Mouse (Mus musculus) liver, embryonic 15.5 days (tissue): ENCODE results near the gene Spns2. TPM values are rescaled to one million over a fixed set of nuclear protein-coding genes. Genes with fewer than 3 reads are reported as not detected.

ENCODE experiments used
- ATAC-seq: fragments of 200-750 bp; cut with Nextera tagmentation; 2 replicates; pipeline ENCODE4 v1.8.0; 2017; ENCODE audit warnings: moderate number of reproducible peaks, mild to moderate bottlenecking, moderate library complexity; ENCODE audit not compliant: insufficient read depth
- H3K27ac ChIP-seq: fragments of 300-500 bp; sonication (generic); replicated peaks from 2 replicates; pipeline ENCODE4 v1.5.1; 2015; ENCODE audit warnings: mild to moderate bottlenecking, inconsistent platforms
- H3K27me3 ChIP-seq: fragments of 300-500 bp; sonication (generic); 2 replicates; pipeline ENCODE4 v1.6.1; 2015; ENCODE audit warnings: mild to moderate bottlenecking, inconsistent platforms
- H3K36me3 ChIP-seq: fragments of 300-500 bp; sonication (generic); replicated peaks from 2 replicates; pipeline ENCODE4 v1.6.1; 2015; ENCODE audit warnings: moderate library complexity, mild to moderate bottlenecking, inconsistent platforms
- H3K4me1 ChIP-seq: fragments of 300-500 bp; sonication (generic); replicated peaks from 2 replicates; pipeline ENCODE4 v1.6.1; 2015; ENCODE audit warnings: inconsistent platforms
- H3K4me2 ChIP-seq: fragments of 300-500 bp; sonication (generic); 2 replicates; pipeline ENCODE4 v1.6.1; 2015; ENCODE audit warnings: moderate library complexity, mild to moderate bottlenecking, inconsistent platforms
- H3K4me3 ChIP-seq: fragments of 300-500 bp; sonication (generic); replicated peaks from 2 replicates; pipeline ENCODE4 v1.5.1; 2015; ENCODE audit warnings: mild to moderate bottlenecking, inconsistent platforms
- H3K9ac ChIP-seq: fragments of 300-500 bp; sonication (generic); 2 replicates; pipeline ENCODE4 v1.6.1; 2015; ENCODE audit warnings: moderate library complexity, mild to moderate bottlenecking, inconsistent platforms
- H3K9me3 ChIP-seq: fragments of 300-500 bp; sonication (generic); replicated peaks from 2 replicates; pipeline ENCODE4 v1.6.1; 2016; ENCODE audit warnings: inconsistent platforms
- WGBS: fragments of 180-500 bp; shearing (Covaris S2); methylation state at CpG from one replicate; pipeline ENCODE4 v1.1.7; 2015; ENCODE audit warnings: mixed read lengths; ENCODE audit not compliant: insufficient replicate concordance; 5-methylcytosine and 5-hydroxymethylcytosine counted together
- polyA plus RNA-seq: library from polyadenylated mRNA; unstranded; fragments of >200 nt; fragmentation: Nextera tagmentation; extraction: Ambion mirVana; gene quantifications from 2 replicates; pipeline ENCODE4 v1.2.1, GENCODE M21; 2015

The Spns2 gene
- polyA plus RNA-seq, 1 experiment from 2014 or later, result 4.1 TPM

DNA sequence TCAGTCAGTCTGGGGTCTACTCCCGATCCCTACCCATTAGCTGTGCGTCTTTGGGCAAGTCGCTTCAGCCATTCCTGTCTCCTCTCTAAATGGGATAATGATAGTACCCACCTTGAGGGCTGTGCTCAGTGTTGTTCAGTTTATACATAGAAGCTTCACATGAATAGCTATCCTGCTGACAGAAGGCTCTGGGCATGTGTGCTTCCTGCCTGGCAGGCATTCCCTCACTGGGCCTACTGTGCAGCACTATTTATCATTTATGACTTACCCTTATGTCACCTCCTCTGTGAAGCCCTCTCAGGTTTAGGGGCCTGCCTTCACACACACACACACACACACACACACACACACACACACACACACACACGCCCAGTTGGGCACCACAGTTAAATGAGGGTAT is 10.4 kb upstream of the Spns2 start:
- ATAC-seq, result no peak
- H3K36me3 ChIP-seq, result no peaks in the 10 kb centered on the region
- H3K27me3 ChIP-seq, result 0 out of 2 replicates have a peak, but pooled peaks cover 5% of the 10 kb centered on the region
- no peak overlapping the region for H3K9ac ChIP-seq
- no peak overlapping the region for H3K27ac ChIP-seq
- H3K4me3 ChIP-seq, result no peak overlapping the region
- no peak overlapping the region for H3K4me2 ChIP-seq
- 0 out of 2 replicates have a peak, but pooled peaks cover 4% of the 10 kb centered on the region for H3K4me1 ChIP-seq
- H3K9me3 ChIP-seq, result no peaks in the 10 kb centered on the region
- 72% methylated on average over 4 of the region's 4 CpGs for WGBS

GRCm38 (mm10) chr11:72497367-72497766 is 7.7 kb upstream of the Spns2 start:
- H3K27me3 ChIP-seq, result peaks cover 15% of the 10 kb centered on the region; the same call in 1 of the 2 replicates
- no peak overlapping the region for H3K27ac ChIP-seq
- H3K4me1 ChIP-seq, result 0 out of 2 replicates have a peak, but pooled peaks cover 6% of the 10 kb centered on the region
- H3K9ac ChIP-seq, result no peak overlapping the region
- no peak for ATAC-seq
- no peak overlapping the region for H3K4me3 ChIP-seq
- no peaks in the 10 kb centered on the region for H3K36me3 ChIP-seq
- no peak overlapping the region for H3K4me2 ChIP-seq
- no peaks in the 10 kb centered on the region for H3K9me3 ChIP-seq
- 57% methylated on average over 4 of the region's 4 CpGs for WGBS

DNA sequence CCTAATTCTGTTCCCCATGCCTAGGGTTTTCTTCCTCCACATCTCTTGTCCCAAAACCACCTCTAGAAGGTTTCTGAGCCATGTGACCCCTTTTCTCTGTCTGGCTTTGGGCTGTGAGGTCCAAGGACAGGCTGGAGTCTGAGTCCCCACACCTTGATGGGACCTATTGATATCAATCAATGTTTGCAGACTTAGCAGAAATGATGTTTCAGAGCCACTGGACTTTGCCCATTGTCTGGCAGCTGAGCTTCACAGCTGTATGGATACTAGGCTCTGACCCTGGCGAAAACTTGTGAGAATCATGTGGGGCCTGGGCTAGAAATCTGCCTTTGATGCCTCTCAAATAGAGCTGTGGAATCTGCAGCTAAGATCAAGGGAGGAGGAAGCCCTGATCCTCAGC is 7.1 kb upstream of the Spns2 start:
- 67% methylated on average over 1 of the region's 1 CpGs for WGBS
- no peak overlapping the region for H3K4me3 ChIP-seq
- no peaks in the 10 kb centered on the region for H3K9me3 ChIP-seq
- ATAC-seq, result no peak
- H3K4me2 ChIP-seq, result no peak overlapping the region
- H3K27ac ChIP-seq, result no peak overlapping the region
- 0 out of 2 replicates have a peak, but pooled peaks cover 6% of the 10 kb centered on the region for H3K4me1 ChIP-seq
- no peaks in the 10 kb centered on the region for H3K36me3 ChIP-seq
- H3K9ac ChIP-seq, result no peak overlapping the region
- H3K27me3 ChIP-seq, result peaks cover 20% of the 10 kb centered on the region; the same call in 1 of the 2 replicates

GRCm38 (mm10) chr11:72496066-72496465 is 6.4 kb upstream of the Spns2 start:
- no peak overlapping the region for H3K4me2 ChIP-seq
- no peaks in the 10 kb centered on the region for H3K9me3 ChIP-seq
- H3K4me3 ChIP-seq, result no peak overlapping the region
- H3K9ac ChIP-seq, result no peak overlapping the region
- H3K27ac ChIP-seq, result no peak overlapping the region
- ATAC-seq, result no peak
- H3K27me3 ChIP-seq, result peaks cover 20% of the 10 kb centered on the region; the same call in 1 of the 2 replicates
- no peaks in the 10 kb centered on the region for H3K36me3 ChIP-seq
- H3K4me1 ChIP-seq, result 0 out of 2 replicates have a peak, but pooled peaks cover 6% of the 10 kb centered on the region
- WGBS, result 50% methylated on average over 3 of the region's 3 CpGs

- WGBS, result 45% methylated on average over 8 of the region's 8 CpGs
- H3K27me3 ChIP-seq, result peaks cover 37% of the 10 kb centered on the region
These were observed 4.6 kb upstream of the Spns2 start for GRCm38 (mm10) chr11:72494046-72494988.

GRCm38 (mm10) chr11:72491130-72491960 is 1.6 kb upstream of the Spns2 start:
- Histone ChIP-seq H3K27me3 (peaks cover 53% of the 10 kb centered on the region), H3K9ac (no peak overlapping the region), H3K4me1 (peaks cover 46% of the 10 kb centered on the region), H3K4me2 (no peak overlapping the region), H3K9me3 (no peaks in the 10 kb centered on the region), H3K4me3 (no peak overlapping the region), H3K27ac (no peak overlapping the region), H3K36me3 (no peaks in the 10 kb centered on the region)
- 50% methylated on average over 15 of the region's 15 CpGs for WGBS
- ATAC-seq, result no peak

More at GRCm38 (mm10) chr11:72494046-72494988, 4.6 kb upstream of the Spns2 start:
- peaks cover 16% of the 10 kb centered on the region for H3K4me1 ChIP-seq
- ATAC-seq, result no peak
- no peaks in the 10 kb centered on the region for H3K9me3 ChIP-seq
- H3K4me3 ChIP-seq, result no peak overlapping the region
- H3K4me2 ChIP-seq, result no peak overlapping the region
- H3K27ac ChIP-seq, result no peak overlapping the region
- H3K36me3 ChIP-seq, result no peaks in the 10 kb centered on the region
- no peak overlapping the region for H3K9ac ChIP-seq

DNA sequence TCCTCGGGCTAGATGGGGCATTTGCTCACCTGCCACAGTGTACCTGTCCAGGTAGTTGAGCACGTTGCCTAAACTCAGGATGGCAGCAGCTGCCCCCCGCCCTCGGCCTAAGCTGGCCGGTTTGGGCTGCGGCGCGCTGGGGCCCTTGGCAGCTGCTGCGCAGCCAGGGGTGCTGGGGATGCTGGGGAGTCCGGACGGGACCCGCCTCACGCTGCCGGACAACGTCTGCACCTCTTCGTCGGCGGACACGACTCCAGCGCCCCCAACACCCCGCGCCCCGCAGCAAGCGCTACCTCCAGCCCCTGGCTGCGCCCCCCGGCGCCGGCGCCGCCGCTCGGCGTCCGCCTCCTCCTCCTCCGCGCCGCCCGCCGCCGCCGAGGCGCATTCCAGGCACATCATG is 307 bp downstream of the Spns2 start:
- ATAC-seq, result 0 out of 2 replicates have a peak, but pooled peaks have one; percentile 3

GRCm38 (mm10) chr11:72488753-72489271 is 892 bp downstream of the Spns2 start:
- under 1% methylated on average over 38 of the region's 38 CpGs for WGBS
- H3K9ac ChIP-seq, result peak overlapping the region; percentile 45; the same call in 1 of the 2 replicates

More for the DNA sequence above, 307 bp downstream of the Spns2 start:
- Histone ChIP-seq H3K36me3 (no peaks in the 10 kb centered on the region), H3K27ac (no peak overlapping the region), H3K27me3 (peaks cover 53% of the 10 kb centered on the region), H3K4me2 (peak overlapping the region; percentile 90), H3K9ac (peak overlapping the region; percentile 45; the same call in 1 of the 2 replicates), H3K9me3 (no peaks in the 10 kb centered on the region), H3K4me1 (peaks cover 61% of the 10 kb centered on the region), H3K4me3 (peak overlapping the region; percentile 63)
- WGBS, result under 1% methylated on average over 42 of the region's 42 CpGs

DNA sequence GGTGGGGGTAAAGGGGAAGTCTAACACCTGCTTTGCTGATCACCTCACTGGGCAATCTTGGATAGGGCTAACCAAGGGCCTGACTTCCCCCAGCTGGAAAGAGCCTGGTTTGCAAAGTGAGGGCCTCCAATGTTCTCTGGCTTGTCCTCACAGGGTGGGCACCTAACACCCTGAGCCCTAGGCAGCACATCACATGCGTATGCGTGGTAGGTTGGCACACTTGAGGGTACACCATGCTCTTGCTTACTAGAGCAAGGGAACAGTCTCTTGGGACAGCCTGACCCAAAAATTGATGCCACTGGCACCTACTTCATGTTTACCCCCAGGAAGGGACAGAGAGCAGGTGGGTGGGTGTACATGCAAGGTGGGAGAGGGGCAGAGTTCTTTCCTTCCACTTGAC is 2.0 kb downstream of the Spns2 start:
- 33% methylated on average over 2 of the region's 2 CpGs for WGBS
- ATAC-seq, result no peak
- no peaks in the 10 kb centered on the region for H3K36me3 ChIP-seq
- no peak overlapping the region for H3K27ac ChIP-seq
- no peak overlapping the region for H3K9ac ChIP-seq
- peaks cover 45% of the 10 kb centered on the region for H3K27me3 ChIP-seq
- peak overlapping the region; percentile 63 for H3K4me3 ChIP-seq
- H3K9me3 ChIP-seq, result no peaks in the 10 kb centered on the region
- peaks cover 74% of the 10 kb centered on the region for H3K4me1 ChIP-seq
- H3K4me2 ChIP-seq, result peak overlapping the region; percentile 90

More at GRCm38 (mm10) chr11:72488753-72489271, 892 bp downstream of the Spns2 start:
- Histone ChIP-seq H3K27me3 (peaks cover 53% of the 10 kb centered on the region), H3K36me3 (no peaks in the 10 kb centered on the region), H3K4me2 (peak overlapping the region; percentile 90), H3K9me3 (no peaks in the 10 kb centered on the region), H3K27ac (no peak overlapping the region), H3K4me3 (peak overlapping the region; percentile 63), H3K4me1 (peaks cover 63% of the 10 kb centered on the region)
- ATAC-seq, result 0 out of 2 replicates have a peak, but pooled peaks have one; percentile 5

- peaks cover 41% of the 10 kb centered on the region for H3K27me3 ChIP-seq
- no peak overlapping the region for H3K4me3 ChIP-seq
- no peaks in the 10 kb centered on the region for H3K9me3 ChIP-seq
- H3K4me1 ChIP-seq, result peaks cover 80% of the 10 kb centered on the region
- no peak overlapping the region for H3K27ac ChIP-seq
- no peak for ATAC-seq
- H3K9ac ChIP-seq, result no peak overlapping the region
- H3K4me2 ChIP-seq, result peak overlapping the region; percentile 90; the same call in 1 of the 2 replicates
- no peaks in the 10 kb centered on the region for H3K36me3 ChIP-seq
- WGBS, result 15% methylated on average over 5 of the region's 5 CpGs
These were observed 2.5 kb downstream of the Spns2 start for GRCm38 (mm10) chr11:72487171-72487570.
